Mouse (Mus musculus): ENCODE results near the gene Cbarp.

Gene Cbarp

GRCm38 (mm10) chr10:80157141-80157929 lies 16.7 kb upstream of the Cbarp start:
- no peak for DNase-seq (ENCODE audit: low spot score in 2 of 2)

- no peak for DNase-seq (ENCODE audit: low spot score in 2 of 2)
Observed at GRCm38 (mm10) chr10:80156752-80157053, 16.1 kb upstream of the Cbarp start.

- DNase-seq (ENCODE audit: low spot score in 2 of 2) = no peak
Observed at GRCm38 (mm10) chr10:80156002-80156751, 15.5 kb upstream of the Cbarp start.

- DNase-seq (ENCODE audit: low spot score in 2 of 2) = no peak
Observed at GRCm38 (mm10) chr10:80155277-80155676, 14.6 kb upstream of the Cbarp start.

GRCm38 (mm10) chr10:80154384-80154783 lies 13.7 kb upstream of the Cbarp start:
- DNase-seq (ENCODE audit: low spot score in 2 of 2) = no peak

GRCm38 (mm10) chr10:80153713-80154112 lies 13.1 kb upstream of the Cbarp start:
- DNase-seq (ENCODE audit: low spot score in 2 of 2) = no peak

- no peak for DNase-seq (ENCODE audit: low spot score in 2 of 2)
Observed at GRCm38 (mm10) chr10:80152873-80153260, 12.2 kb upstream of the Cbarp start.

- DNase-seq (ENCODE audit: low spot score in 2 of 2) = no peak
Observed at GRCm38 (mm10) chr10:80152071-80152872, 11.6 kb upstream of the Cbarp start.

GRCm38 (mm10) chr10:80151211-80152034 lies 10.8 kb upstream of the Cbarp start:
- peak; percentile 53 to 61 for DNase-seq (ENCODE audit: low spot score in 2 of 2)

- peak; percentile 40 to 58 for DNase-seq (ENCODE audit: low spot score in 2 of 2)
Observed at GRCm38 (mm10) chr10:80150226-80151210, 9.9 kb upstream of the Cbarp start.

GRCm38 (mm10) chr10:80149291-80150225 lies 8.9 kb upstream of the Cbarp start:
- peak; percentile 91 for DNase-seq (ENCODE audit: low spot score in 2 of 2)

GRCm38 (mm10) chr10:80148610-80149290 lies 8.1 kb upstream of the Cbarp start:
- DNase-seq (ENCODE audit: low spot score in 2 of 2) = peak; percentile 87 to 91

- peak; percentile 52 to 54 for DNase-seq (ENCODE audit: low spot score in 2 of 2)
Observed at GRCm38 (mm10) chr10:80147719-80148601, 7.3 kb upstream of the Cbarp start, which contains the start of gene Midn. Midn (plus strand) TSS chr10:80148272.

GRCm38 (mm10) chr10:80147146-80147718 lies 6.6 kb upstream of the Cbarp start:
- no peak for DNase-seq (ENCODE audit: low spot score in 2 of 2)

GRCm38 (mm10) chr10:80146568-80147011 lies 6.0 kb upstream of the Cbarp start:
- DNase-seq (ENCODE audit: low spot score in 2 of 2) = no peak

GRCm38 (mm10) chr10:80145896-80146295 lies 5.3 kb upstream of the Cbarp start:
- peak in 1 of 2 experiments; percentile 48 for DNase-seq (ENCODE audit: low spot score in 2 of 2)
